Mouse (Mus musculus) CH12.LX (cell line): ENCODE measurements around the gene Nsun7.

Experiments
- CTCF ChIP-seq, 2 experiments: IDR thresholded peaks in 1 of 2; conservative IDR thresholded peaks in 1 of 2; 2 replicates each; pipeline ENCODE4 v1.5.1; 2011 to 2012; ENCODE audit warnings: low read depth in 2 of 2, low read length in 2 of 2, improper control_type of control experiment in 1 of 2, inconsistent platforms in 1 of 2, mild to moderate bottlenecking in 1 of 2, moderate library complexity in 1 of 2
- MXI1 ChIP-seq: IDR thresholded peaks from 2 replicates; pipeline ENCODE4 v1.6.1; 2011; ENCODE audit warnings: mild to moderate bottlenecking, low read depth, low read length, improper control_type of control experiment
- RCOR1 ChIP-seq: conservative IDR thresholded peaks from 2 replicates; pipeline ENCODE4 v1.6.1; 2012; ENCODE audit warnings: low read depth, mild to moderate bottlenecking, inconsistent platforms, low read length, improper control_type of control experiment

- TF ChIP-seq RCOR1 (no peak), MXI1 (no peak), CTCF (conservative IDR thresholded peaks at IDR 0.05 in 1 of 2, IDR thresholded peaks at IDR 0.05 in 1 of 2; ENCODE audit: low read depth in 2 of 2, low read length in 2 of 2) (no peak)
Measured at GRCm38 (mm10) chr5:66245958-66246497, 13.7 kb upstream of the Nsun7 start.
